13 mouse cellular contexts compared by ENCODE assay signal in the genomic region with DNA sequence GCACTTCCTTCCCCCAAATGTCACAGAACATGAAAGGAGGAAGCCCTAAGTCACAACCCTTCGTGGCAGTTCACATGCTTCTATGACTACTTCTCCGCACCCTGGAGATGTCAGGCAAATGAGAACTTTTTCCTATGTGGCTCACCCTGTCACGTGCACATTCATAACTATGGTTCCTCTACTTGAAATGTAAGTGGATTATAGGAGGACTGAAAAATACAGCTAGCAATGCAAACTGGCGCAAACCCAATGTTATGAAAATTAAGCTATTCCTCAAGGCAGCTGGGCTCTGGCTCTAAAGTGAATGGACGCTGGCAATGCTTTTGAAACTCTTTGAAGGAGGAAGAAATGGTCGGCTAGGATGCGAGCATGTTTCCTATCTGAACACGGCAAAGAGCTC. TPM values are rescaled to one million over a fixed set of nuclear protein-coding genes. Genes with fewer than 3 reads are reported as not detected.
DNase-seq lines count a peak whose midpoint lies in the region; ATAC-seq lines count a peak whose summit lies in the region.
"Had no signal": no experiment of that assay in that cellular context is flagged by ENCODE, and none has a peak within 500 bp of the region (broad histone marks: within the 10 kb centered on the region; RNA-seq: fewer than 3 reads in every experiment).

No protein-coding gene starts in this region.

- no peak overlapping the region for H3K9ac ChIP-seq in forebrain, embryonic 14.5 days (ENCODE audit: low read length)
- H3K9ac ChIP-seq in forebrain, embryonic 13.5 days = no peak overlapping the region
- no peak overlapping the region for H3K9ac ChIP-seq in liver, embryonic 15.5 days
- H3K9ac ChIP-seq: embryonic facial prominence, embryonic 13.5 days; hindbrain, embryonic 15.5 days; limb, embryonic 12.5 days had no signal

- no peak overlapping the region for H3K27ac ChIP-seq in forebrain, embryonic 14.5 days (ENCODE audit: low read depth, low read length)
- no peak overlapping the region for H3K27ac ChIP-seq in forebrain, embryonic 13.5 days
- no peak overlapping the region for H3K27ac ChIP-seq in liver, embryonic 15.5 days (replicated peaks)
- H3K27ac ChIP-seq: embryonic facial prominence, embryonic 13.5 days; hindbrain, embryonic 15.5 days; limb, embryonic 12.5 days had no signal

- no peaks in the 10 kb centered on the region for H3K27me3 ChIP-seq in forebrain, embryonic 14.5 days (replicated peaks; ENCODE audit: control insufficient read depth, insufficient read depth, low read length)
- no peaks in the 10 kb centered on the region for H3K27me3 ChIP-seq in forebrain, embryonic 13.5 days
- H3K27me3 ChIP-seq in liver, embryonic 15.5 days = no peaks in the 10 kb centered on the region
- H3K27me3 ChIP-seq: embryonic facial prominence, embryonic 13.5 days; hindbrain, embryonic 15.5 days; limb, embryonic 12.5 days had no signal

- DNase-seq in forebrain, embryonic 14.5 days (ENCODE audit: low spot score) = peak; percentile 45
- no peak for DNase-seq in liver
- DNase-seq in B cell, adult 2 months = peak; percentile 28 to 30
- no peak for DNase-seq in embryo, embryonic 11 days
- no peak for DNase-seq in kidney, postnatal 36 days
- DNase-seq: cerebellum, postnatal 10 days had no signal

- H3K9me3 ChIP-seq in forebrain, embryonic 14.5 days (replicated peaks; ENCODE audit: control insufficient read depth, low read length) = no peaks in the 10 kb centered on the region
- H3K9me3 ChIP-seq in forebrain, embryonic 13.5 days (replicated peaks) = no peaks in the 10 kb centered on the region
- H3K9me3 ChIP-seq in liver, embryonic 15.5 days (replicated peaks) = no peaks in the 10 kb centered on the region
- H3K9me3 ChIP-seq: embryonic facial prominence, embryonic 13.5 days; hindbrain, embryonic 15.5 days; limb, embryonic 12.5 days; megakaryocyte, embryonic 14.5 days had no signal

- peaks cover 14% of the 10 kb centered on the region for H3K4me1 ChIP-seq in forebrain, embryonic 14.5 days (ENCODE audit: control insufficient read depth, insufficient read depth, low read length)
- peaks cover 47% of the 10 kb centered on the region for H3K4me1 ChIP-seq in forebrain, embryonic 13.5 days
- peaks cover 21% of the 10 kb centered on the region for H3K4me1 ChIP-seq in liver, embryonic 15.5 days (replicated peaks)

- H3K4me3 ChIP-seq in forebrain, embryonic 14.5 days (ENCODE audit: low read depth, low read length) = no peak overlapping the region
- H3K4me3 ChIP-seq in forebrain, embryonic 13.5 days = no peak overlapping the region
- no peak overlapping the region for H3K4me3 ChIP-seq in liver, embryonic 15.5 days (replicated peaks)
- H3K4me3 ChIP-seq: embryonic facial prominence, embryonic 13.5 days; hindbrain, embryonic 15.5 days; limb, embryonic 12.5 days; megakaryocyte, embryonic 14.5 days had no signal

- H3K4me2 ChIP-seq in forebrain, embryonic 14.5 days (ENCODE audit: low read length) = no peak overlapping the region
- H3K4me2 ChIP-seq in forebrain, embryonic 13.5 days = no peak overlapping the region
- 0 out of 2 replicates have a peak overlapping the region, but pooled peaks have one; percentile 5 for H3K4me2 ChIP-seq in liver, embryonic 15.5 days
- H3K4me2 ChIP-seq: embryonic facial prominence, embryonic 13.5 days; hindbrain, embryonic 15.5 days; limb, embryonic 12.5 days had no signal

- ATAC-seq in forebrain, embryonic 14.5 days = no peak
- no peak for ATAC-seq in forebrain, embryonic 13.5 days
- no peak for ATAC-seq in liver, embryonic 15.5 days (ENCODE audit: insufficient read depth)
- ATAC-seq in megakaryocyte, adult 5-6 weeks (ENCODE audit: poor library complexity, severe bottlenecking) = peak; percentile 38; the same call in 1 of the 2 replicates

- 36% methylated on average over 8 of the region's 8 CpGs for WGBS in forebrain, embryonic 14.5 days
- 32% methylated on average over 8 of the region's 8 CpGs for WGBS in forebrain, embryonic 13.5 days
- WGBS in liver, embryonic 15.5 days (ENCODE audit: insufficient replicate concordance) = 16% methylated on average over 8 of the region's 8 CpGs

- peaks cover 7% of the 10 kb centered on the region; the same call in 1 of the 2 replicates for H3K36me3 ChIP-seq in forebrain, embryonic 14.5 days (ENCODE audit: control insufficient read depth, insufficient read depth, low read length)
- no peaks in the 10 kb centered on the region for H3K36me3 ChIP-seq in forebrain, embryonic 13.5 days (ENCODE audit: poor library complexity, severe bottlenecking)
- H3K36me3 ChIP-seq in liver, embryonic 15.5 days (replicated peaks) = no peaks in the 10 kb centered on the region
- H3K36me3 ChIP-seq: hindbrain, embryonic 15.5 days had no signal

RNA-seq across cellular contexts. Expression of gene Myo1b, which starts 8.1 kb away (rescaled TPM):
- polyA plus RNA-seq in forebrain, embryonic 14.5 days (2014; fragmentation: Nextera tagmentation; extraction: Ambion mirVana) = 78.1 and 89.1 TPM in 2 replicates
- polyA plus RNA-seq in forebrain, embryonic 13.5 days (2015; fragmentation: Nextera tagmentation; extraction: Ambion mirVana) = 105 and 112 TPM in 2 replicates
- 8.1 and 8.2 TPM in 2 replicates for polyA plus RNA-seq in liver, embryonic 15.5 days (2015; fragmentation: Nextera tagmentation; extraction: Ambion mirVana)
- 0.07 and 1.8 TPM in 2 replicates for total RNA-seq in megakaryocyte, adult 5-6 weeks (2015)
- 1.2 and 1.8 TPM in 2 replicates for total RNA-seq in megakaryocyte, adult 5-6 weeks (2017)

Comparison
In these comparisons a context has a peak if more than half of its experiments do, and no peak if none do; other contexts are left out.
1. DNase-seq: peak in forebrain, embryonic 14.5 days (single experiment) and B cell, adult 2 months (2 of 2); none in liver (single experiment), embryo, embryonic 11 days (single experiment) and kidney, postnatal 36 days (0 of 2).